Mouse (Mus musculus) heart, postnatal 0 days (tissue): ENCODE data around the gene Igflr1.

Experiments
- CTCF ChIP-seq: IDR thresholded peaks from 2 replicates; pipeline ENCODE4 v1.5.1; 2016; ENCODE audit warnings: antibody characterized with exemption, control low read depth, low read depth
- EP300 ChIP-seq: IDR thresholded peaks from 2 replicates; pipeline ENCODE4 v1.6.1; 2016; ENCODE audit warnings: antibody characterized with exemption, low read depth

GRCm38 (mm10) chr7:30591605-30591951 lies 26.4 kb downstream of the Igflr1 start:
- TF ChIP-seq CTCF (no peak), EP300 (no peak)
